Mouse (Mus musculus) C2C12 (cell line): ENCODE measurements around the gene Clba1. TPM values are rescaled to one million over a fixed set of nuclear protein-coding genes. Genes with fewer than 3 reads are reported as not detected.

Source experiments
- H3K27me3 ChIP-seq: one replicate; pipeline ENCODE4 v1.6.1; 2011; ENCODE audit not compliant: control insufficient read depth, insufficient read depth, insufficient read length
- H3K36me3 ChIP-seq: one replicate; pipeline ENCODE4 v1.6.1; 2011; ENCODE audit not compliant: control insufficient read depth, insufficient read depth
- H3K4me3 ChIP-seq: one replicate; pipeline ENCODE4 v1.5.1; 2011; ENCODE audit warnings: mild to moderate bottlenecking, control low read depth; ENCODE audit not compliant: poor library complexity, insufficient read depth, severe bottlenecking
- H3K79me2 ChIP-seq: one replicate; pipeline ENCODE4 v1.6.1; 2011; ENCODE audit not compliant: control insufficient read depth, insufficient read depth
- H3K79me3 ChIP-seq: one replicate; pipeline ENCODE4 v1.6.1; 2011; ENCODE audit warnings: low read depth, control low read depth
- H3ac ChIP-seq: one replicate; pipeline ENCODE3; 2011; ENCODE audit warnings: low read depth; ENCODE audit not compliant: control insufficient read depth, insufficient read length
- CEBPB ChIP-seq: IDR thresholded peaks from one replicate; pipeline ENCODE4 v1.6.1; 2011; ENCODE audit warnings: low read depth, mild to moderate bottlenecking, control low read depth, moderate library complexity
- CTCF ChIP-seq: IDR thresholded peaks from one replicate; pipeline ENCODE4 v1.5.1; 2011; ENCODE audit not compliant: control insufficient read depth, insufficient read depth, insufficient read length
- FOSL1 ChIP-seq: IDR thresholded peaks from one replicate; pipeline ENCODE4 v1.8.0; 2011; ENCODE audit warnings: mild to moderate bottlenecking, low read length; ENCODE audit not compliant: poor library complexity, insufficient read depth, severe bottlenecking
- MAX ChIP-seq: IDR thresholded peaks from one replicate; pipeline ENCODE4 v1.6.1; 2011; ENCODE audit warnings: mild to moderate bottlenecking, control low read depth
- MYOD1 ChIP-seq: IDR thresholded peaks from one replicate; pipeline ENCODE4 v1.6.1; 2011; ENCODE audit warnings: low read depth; ENCODE audit not compliant: control insufficient read depth, insufficient read length
- MYOG ChIP-seq: IDR thresholded peaks from one replicate; pipeline ENCODE4 v1.6.1; 2011; ENCODE audit not compliant: control insufficient read depth, insufficient read length; ENCODE audit errors: extremely low read depth
- USF1 ChIP-seq: IDR thresholded peaks from one replicate; pipeline ENCODE4 v1.6.1; 2011; ENCODE audit warnings: low read depth, mild to moderate bottlenecking, control low read depth, moderate library complexity
- polyA plus RNA-seq: library from polyadenylated mRNA; unstranded; fragments of >200 nt; fragmentation: generic; extraction: Trizol; gene quantifications from one replicate; pipeline ENCODE4 v1.2.1, GENCODE M21; 2012; ENCODE audit warnings: missing spikeins

Clba1 gene
- polyA plus RNA-seq, 1 experiment, result 25.2 TPM

- Histone ChIP-seq H3K27me3 (no peaks in the 10 kb centered on the region), H3ac (no peak overlapping the region), H3K36me3 (no peaks in the 10 kb centered on the region), H3K79me3 (no peaks in the 10 kb centered on the region), H3K79me2 (no peaks in the 10 kb centered on the region), H3K4me3 (no peak overlapping the region)
- TF ChIP-seq CEBPB (no peak), USF1 (no peak), MYOG (no peak), MYOD1 (no peak), CTCF (peak; percentile 86)
These were observed 35.1 kb downstream of the Clba1 start for GRCm38 (mm10) chr12:112843803-112844202.

- TF ChIP-seq MAX, result no peak
- no peak for TF ChIP-seq MYOG
- TF ChIP-seq MYOD1, result no peak
- no peak for TF ChIP-seq CTCF
- no peak for TF ChIP-seq CEBPB
- TF ChIP-seq USF1, result no peak
- no peak for TF ChIP-seq FOSL1
- H3ac ChIP-seq, result no peak overlapping the region
- H3K27me3 ChIP-seq, result no peaks in the 10 kb centered on the region
- H3K36me3 ChIP-seq, result no peaks in the 10 kb centered on the region
- H3K79me2 ChIP-seq, result no peaks in the 10 kb centered on the region
- no peaks in the 10 kb centered on the region for H3K79me3 ChIP-seq
- H3K4me3 ChIP-seq, result no peak overlapping the region
These were observed 39.1 kb downstream of the Clba1 start for GRCm38 (mm10) chr12:112847880-112848279.

GRCm38 (mm10) chr12:112849235-112850022 is 40.7 kb downstream of the Clba1 start:
- Histone ChIP-seq H3K27me3 (no peaks in the 10 kb centered on the region), H3K36me3 (no peaks in the 10 kb centered on the region), H3K79me3 (no peaks in the 10 kb centered on the region), H3K79me2 (no peaks in the 10 kb centered on the region), H3K4me3 (no peak overlapping the region), H3ac (no peak overlapping the region)
- TF ChIP-seq USF1, result no peak
- no peak for TF ChIP-seq MYOG
- TF ChIP-seq CEBPB, result no peak
- TF ChIP-seq MAX, result no peak

GRCm38 (mm10) chr12:112850344-112850743 is 41.6 kb downstream of the Clba1 start:
- H3K36me3 ChIP-seq, result no peaks in the 10 kb centered on the region
- H3K79me3 ChIP-seq, result no peaks in the 10 kb centered on the region
- TF ChIP-seq MAX, result no peak
- no peak for TF ChIP-seq MYOG
- TF ChIP-seq USF1, result no peak
- TF ChIP-seq CEBPB, result no peak
- TF ChIP-seq CTCF, result no peak
- no peak for TF ChIP-seq FOSL1
- no peak for TF ChIP-seq MYOD1
- no peaks in the 10 kb centered on the region for H3K79me2 ChIP-seq
- H3K4me3 ChIP-seq, result no peak overlapping the region
- no peak overlapping the region for H3ac ChIP-seq
- H3K27me3 ChIP-seq, result no peaks in the 10 kb centered on the region

- no peaks in the 10 kb centered on the region for H3K27me3 ChIP-seq
- no peaks in the 10 kb centered on the region for H3K79me2 ChIP-seq
- TF ChIP-seq USF1 (no peak), MAX (no peak), CEBPB (no peak), MYOD1 (no peak), FOSL1 (no peak), CTCF (no peak), MYOG (no peak)
- no peaks in the 10 kb centered on the region for H3K79me3 ChIP-seq
- no peaks in the 10 kb centered on the region for H3K36me3 ChIP-seq
- H3ac ChIP-seq, result peak overlapping the region; percentile 53
- H3K4me3 ChIP-seq, result no peak overlapping the region
These were observed 42.4 kb downstream of the Clba1 start for GRCm38 (mm10) chr12:112851116-112851515.
